Mouse (Mus musculus) cerebellum, postnatal 10 days (tissue): ENCODE results near the gene Rbks.
"Not testable (repeated sequence)": the region's sequence is repeated elsewhere in the genome, so short reads cannot be mapped to it uniquely, and the experiment has no call there.

ENCODE experiments used
- DNase-seq, 2 experiments: peaks; one replicate each; pipeline ENCODE4 v3.0.0; 2021; ENCODE audit warnings: mixed read lengths in 2 of 2

Rbks gene

GRCm38 (mm10) chr5:31614339-31615025 is 82.9 kb downstream of the Rbks start:
- DNase-seq = no peak

GRCm38 (mm10) chr5:31613852-31614286 is 83.6 kb downstream of the Rbks start:
- peak; percentile 87 to 90 for DNase-seq

- DNase-seq = no peak
These were observed 86.2 kb downstream of the Rbks start for GRCm38 (mm10) chr5:31611186-31611585.

GRCm38 (mm10) chr5:31610376-31611086 is 86.9 kb downstream of the Rbks start:
- DNase-seq = no peak

GRCm38 (mm10) chr5:31606151-31606550 is 91.3 kb downstream of the Rbks start:
- DNase-seq = peak in 1 of 2 experiments; percentile 7

GRCm38 (mm10) chr5:31603766-31604165 is 93.7 kb downstream of the Rbks start:
- DNase-seq = no peak

- DNase-seq = no peak
These were observed 95.0 kb downstream of the Rbks start for GRCm38 (mm10) chr5:31602377-31602776.

GRCm38 (mm10) chr5:31601162-31601722 is 96.2 kb downstream of the Rbks start:
- DNase-seq = no peak

- no peak for DNase-seq
These were observed 98.3 kb downstream of the Rbks start for GRCm38 (mm10) chr5:31599161-31599560.

GRCm38 (mm10) chr5:31598579-31598978 is 98.8 kb downstream of the Rbks start:
- DNase-seq = peak; percentile 39 to 49

GRCm38 (mm10) chr5:31598121-31598520 is 99.3 kb downstream of the Rbks start:
- no peak for DNase-seq

GRCm38 (mm10) chr5:31597430-31597944 is 99.9 kb downstream of the Rbks start:
- peak in 1 of 2 experiments; percentile 18 for DNase-seq

- peak; percentile 58 to 68 for DNase-seq
These were observed 100.7 kb downstream of the Rbks start, which contains the start of gene Mrpl33 for GRCm38 (mm10) chr5:31596481-31597429. Gene Mrpl33 (plus strand): TSS chr5:31596935.

GRCm38 (mm10) chr5:31595868-31596267 is 101.6 kb downstream of the Rbks start:
- no peak for DNase-seq

- DNase-seq = no peak
These were observed 106.3 kb downstream of the Rbks start for GRCm38 (mm10) chr5:31591122-31591521.

- DNase-seq = peak; percentile 19 to 36
These were observed 107.6 kb downstream of the Rbks start for GRCm38 (mm10) chr5:31589711-31590319.

GRCm38 (mm10) chr5:31588672-31589071 is 108.8 kb downstream of the Rbks start:
- not testable (repeated sequence) for DNase-seq

- DNase-seq = no peak
These were observed 109.4 kb downstream of the Rbks start for GRCm38 (mm10) chr5:31588016-31588415.

GRCm38 (mm10) chr5:31585526-31585925 is 111.9 kb downstream of the Rbks start:
- DNase-seq = no peak

GRCm38 (mm10) chr5:31583261-31583660 is 114.2 kb downstream of the Rbks start:
- no peak for DNase-seq

GRCm38 (mm10) chr5:31581932-31582331 is 115.5 kb downstream of the Rbks start:
- no peak for DNase-seq

- DNase-seq = no peak
These were observed 116.2 kb downstream of the Rbks start for GRCm38 (mm10) chr5:31581263-31581662.
